Mouse (Mus musculus) frontal cortex, postnatal 10 days (tissue): ENCODE results near the gene Tada3.
"Not testable (repeated sequence)": the region's sequence is repeated elsewhere in the genome, so short reads cannot be mapped to it uniquely, and the experiment has no call there.

ENCODE experiments used
- DNase-seq, 2 experiments: peaks; one replicate each; pipeline ENCODE4 v3.0.0; 2022; ENCODE audit warnings: low spot score in 2 of 2, mixed read lengths in 1 of 2

Gene Tada3

DNA sequence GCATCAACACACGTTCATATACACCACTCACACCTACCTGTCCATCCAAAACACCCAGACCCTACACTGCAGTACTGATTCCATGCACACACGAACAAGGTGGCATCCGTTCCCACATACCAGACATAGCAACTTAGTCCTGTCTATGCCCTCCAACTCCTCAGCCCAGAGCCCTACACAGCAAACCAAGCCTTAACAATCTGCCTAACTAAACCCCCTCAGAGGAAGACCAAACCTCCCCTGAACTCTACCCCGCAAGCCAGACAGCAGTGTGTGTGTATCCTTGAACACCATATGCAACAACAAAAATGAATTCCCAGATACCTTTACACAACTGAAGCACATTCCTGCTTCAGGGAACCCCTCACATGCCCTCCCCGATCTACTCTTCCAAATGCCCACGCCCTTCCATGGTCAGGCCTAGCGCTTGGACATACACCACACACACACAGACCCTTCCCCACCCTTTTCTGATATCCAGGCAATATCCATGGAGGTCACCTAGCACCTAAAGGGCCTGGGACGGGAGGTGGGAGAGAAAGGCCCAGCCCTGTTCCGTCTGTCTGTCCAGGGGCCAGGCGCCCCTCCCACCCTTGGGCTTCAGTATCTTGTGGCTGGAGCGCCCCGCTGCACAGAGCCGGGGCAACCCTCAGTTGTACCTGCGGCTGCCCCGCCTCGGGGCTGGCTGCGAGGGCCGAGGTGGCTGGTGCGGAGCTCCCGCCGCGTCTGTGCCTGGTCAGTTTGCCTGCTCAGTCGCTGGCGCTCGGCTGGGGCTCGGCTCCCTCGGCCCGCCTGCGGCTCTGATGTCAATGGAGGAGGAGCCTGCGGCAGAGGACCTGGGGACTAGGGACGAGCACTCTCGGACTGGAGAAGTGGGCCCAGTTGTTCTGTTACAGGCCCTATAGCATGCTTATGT, 34.2 kb downstream of the Tada3 start, which contains the start of gene Camk1:
Camk1 (minus strand) TSS at position 808 of the 916 bp plus-strand sequence.
- peak in 1 of 2 experiments; percentile 77 for DNase-seq

DNA sequence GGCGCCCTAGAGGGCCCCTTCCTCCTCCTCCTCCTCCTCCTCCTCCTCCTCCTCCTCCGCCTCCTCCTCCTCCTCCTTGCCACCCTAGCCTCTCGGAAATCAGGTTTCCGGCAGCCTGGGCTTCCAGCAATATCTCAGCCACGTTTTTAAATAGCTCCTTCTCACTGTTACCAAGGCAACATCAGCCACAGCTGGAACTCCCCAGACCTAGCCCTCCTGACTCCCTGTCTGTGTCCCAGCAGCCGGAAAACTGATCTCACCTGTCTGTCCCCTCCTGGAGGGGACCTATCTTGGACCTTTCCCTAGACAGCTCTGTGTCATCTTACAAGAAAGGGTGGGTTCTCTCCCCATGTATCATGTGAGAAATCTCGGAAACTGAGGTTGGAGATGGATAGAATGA, 35.4 kb downstream of the Tada3 start:
- DNase-seq = no peak

DNA sequence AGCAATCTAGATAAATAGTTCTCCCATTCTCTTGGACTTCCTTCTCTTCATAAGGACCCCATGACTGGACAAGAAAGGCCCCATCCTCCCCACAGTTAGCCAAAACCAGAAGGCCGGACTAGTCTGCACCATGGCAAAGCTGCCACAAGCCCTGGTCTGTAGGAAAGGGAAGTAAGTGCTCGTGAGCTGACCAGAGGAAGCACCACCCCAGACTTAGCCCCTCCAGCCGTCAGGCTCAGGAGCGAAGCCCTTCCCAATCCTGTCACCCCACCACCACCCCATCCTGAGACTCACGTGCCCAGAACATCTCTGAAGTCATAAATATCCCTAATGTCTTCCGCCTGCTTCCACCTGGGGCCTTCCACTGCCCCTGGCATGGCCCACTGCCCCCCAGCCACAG, 36.1 kb downstream of the Tada3 start:
- no peak for DNase-seq

DNA sequence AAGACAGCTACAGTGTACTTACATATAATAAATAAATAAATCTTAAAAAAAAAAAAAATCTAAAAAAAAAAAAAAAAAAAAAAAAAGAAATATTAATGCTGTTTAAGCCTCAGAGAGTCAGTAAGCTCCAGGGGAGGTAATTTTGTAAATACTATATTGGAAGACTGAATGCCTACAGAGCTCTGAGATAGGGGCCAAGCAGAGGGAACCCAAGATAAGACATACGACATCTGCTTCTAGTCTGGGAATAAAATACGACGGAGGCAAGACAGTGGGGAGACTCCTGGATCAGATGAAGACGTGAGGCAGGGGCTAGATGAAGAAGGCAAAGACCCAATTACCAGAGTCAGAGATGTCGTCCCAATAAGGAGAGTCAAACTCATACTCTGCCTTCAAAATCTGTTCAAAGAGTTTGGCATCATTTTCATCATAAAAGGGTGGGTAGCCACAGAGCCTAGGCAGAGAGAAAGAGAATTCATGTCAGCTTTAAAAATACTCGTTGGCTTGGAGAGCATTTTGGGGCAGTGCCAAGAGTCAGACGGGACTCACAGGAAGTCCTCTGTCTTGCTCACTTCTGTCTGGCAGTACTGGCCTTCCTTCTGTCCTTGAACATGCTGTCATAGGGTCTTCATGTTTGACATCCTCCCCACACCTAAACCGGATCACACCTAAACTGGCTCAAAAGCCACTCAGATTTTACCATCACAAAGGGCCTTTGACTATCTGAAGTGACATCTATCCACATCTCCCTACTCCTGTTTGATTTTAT, 40.6 kb downstream of the Tada3 start:
- no peak for DNase-seq

DNA sequence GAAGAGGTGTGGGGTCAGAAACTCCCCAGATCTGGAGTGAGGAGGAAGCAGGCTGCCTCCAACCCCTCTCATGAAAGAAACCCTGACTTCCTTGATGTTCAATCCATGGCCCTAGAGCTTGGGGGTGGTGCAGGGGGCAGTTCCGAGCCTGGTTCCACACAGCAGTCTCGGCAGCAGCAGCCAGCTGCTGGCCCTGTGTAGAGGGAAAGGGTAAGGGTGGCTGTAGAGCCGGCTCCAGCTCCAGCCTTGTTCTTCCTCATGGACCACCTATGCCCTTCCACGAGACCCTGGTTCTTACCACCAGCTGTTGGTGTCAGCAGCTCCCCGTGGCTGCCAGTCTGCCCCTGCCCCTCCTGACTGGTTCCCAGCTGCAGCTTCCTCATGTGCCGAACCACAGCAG, 43.5 kb downstream of the Tada3 start:
- DNase-seq = no peak

DNA sequence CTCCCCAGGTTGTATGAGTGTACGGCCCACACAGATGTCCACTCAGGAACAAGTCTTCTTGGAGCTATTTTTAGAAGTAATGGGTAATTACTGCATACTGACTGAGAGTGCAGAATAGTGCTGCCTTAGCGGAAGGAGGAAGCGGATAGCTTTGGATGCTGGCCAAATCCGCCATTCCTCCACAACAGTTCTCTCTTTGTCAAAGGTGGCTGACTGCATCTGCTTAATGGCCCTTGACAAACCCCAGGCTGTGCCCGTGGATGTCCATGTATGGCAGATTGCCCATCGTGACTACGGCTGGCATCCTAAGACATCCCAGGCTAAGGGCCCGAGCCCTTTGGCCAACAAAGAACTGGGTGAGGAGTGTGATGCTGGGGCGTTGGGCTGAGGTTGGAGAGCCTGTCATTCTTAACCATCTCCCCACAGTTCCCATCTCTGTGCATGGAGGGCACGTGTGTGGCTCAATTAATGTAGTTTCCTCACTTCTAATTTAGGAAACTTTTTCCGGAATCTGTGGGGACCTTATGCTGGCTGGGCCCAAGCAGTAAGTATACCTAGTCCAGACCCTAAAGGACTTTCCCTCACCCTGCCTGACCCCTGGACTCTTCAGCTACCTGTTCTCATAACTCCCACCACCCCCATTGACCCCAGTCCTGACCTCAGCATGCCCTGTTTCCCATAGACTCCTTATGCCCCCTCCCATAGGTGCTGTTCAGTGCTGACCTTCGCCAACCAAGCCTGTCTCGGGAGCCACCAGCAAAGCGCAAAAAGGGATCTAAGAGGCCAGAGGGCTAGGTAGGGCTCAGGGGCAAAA, 44.3 kb downstream of the Tada3 start:
- peak; percentile 64 to 68 for DNase-seq

DNA sequence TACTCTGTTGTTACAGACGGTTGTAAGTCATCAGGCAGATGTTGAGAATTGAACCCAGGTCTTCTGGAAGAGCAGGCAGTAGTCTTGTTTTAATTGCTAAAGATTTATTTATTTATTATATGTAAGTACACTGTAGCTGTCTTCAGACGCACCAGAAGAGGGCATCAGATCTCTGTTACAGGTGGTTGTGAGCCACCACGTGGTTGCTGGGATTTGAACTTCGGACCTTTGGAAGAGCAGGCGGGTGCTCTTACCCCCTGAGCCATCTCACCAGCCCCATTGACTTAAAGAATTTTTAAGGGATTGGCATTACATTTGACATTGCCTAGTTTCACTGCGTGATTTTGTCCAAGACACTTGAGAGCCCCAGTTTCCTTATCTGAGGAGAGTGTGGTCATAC, 44.9 kb downstream of the Tada3 start:
- DNase-seq = not testable (repeated sequence)

DNA sequence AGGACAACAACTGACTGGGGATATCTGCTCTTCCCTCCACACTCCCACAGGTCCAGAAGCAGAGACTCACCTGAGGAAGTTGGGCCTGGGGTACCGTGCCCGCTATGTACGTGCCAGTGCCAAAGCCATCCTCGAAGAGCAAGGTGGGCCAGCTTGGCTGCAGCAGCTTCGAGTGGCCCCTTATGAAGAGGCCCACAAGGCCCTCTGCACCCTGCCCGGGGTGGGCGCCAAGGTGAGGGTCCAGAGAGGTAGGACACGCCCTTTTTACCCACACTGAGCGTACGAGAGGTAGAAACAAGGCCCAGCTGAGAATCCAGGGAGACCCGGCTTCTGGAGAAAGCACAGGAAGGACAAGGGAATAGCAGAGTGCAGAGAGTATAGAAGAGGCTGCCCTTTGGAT, 46.0 kb downstream of the Tada3 start:
- no peak for DNase-seq

DNA sequence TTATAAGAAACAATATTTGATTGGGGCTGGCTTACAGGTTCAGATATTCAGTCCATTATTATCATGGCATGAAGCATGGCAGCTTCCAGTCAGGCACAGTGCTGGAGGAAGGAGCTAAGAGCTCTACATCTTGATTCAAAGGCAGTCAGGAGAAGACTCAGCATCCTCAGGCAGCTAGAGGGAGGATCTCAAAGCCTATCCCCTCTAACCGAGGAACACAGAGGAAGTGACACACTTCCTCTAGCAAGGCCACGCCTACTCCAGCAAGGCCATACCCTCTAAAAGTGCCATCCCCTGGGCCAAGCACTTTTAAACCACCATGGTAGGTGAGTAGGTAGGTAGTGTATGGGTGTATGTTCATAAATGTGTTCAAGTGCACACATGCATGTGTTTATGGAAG, 47.1 kb downstream of the Tada3 start:
- DNase-seq = no peak

DNA sequence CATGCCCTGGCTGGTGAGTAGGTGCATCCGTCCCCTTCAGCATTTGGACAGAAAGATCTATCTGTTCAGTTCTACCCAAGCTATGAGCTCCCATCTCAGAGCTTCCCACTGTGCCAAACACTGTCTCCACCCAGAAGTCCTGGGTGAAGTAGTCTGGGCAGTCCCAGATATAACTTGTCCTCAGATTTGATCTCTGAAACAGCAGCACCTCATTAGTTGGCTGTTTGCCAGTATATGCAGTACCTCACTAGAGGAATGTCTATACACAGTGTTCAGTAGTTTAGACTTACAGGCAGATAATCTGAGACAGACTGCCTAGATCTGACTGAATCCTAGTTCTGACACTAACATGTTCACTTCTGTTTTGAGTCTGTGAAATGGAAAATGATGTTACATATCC, 48.3 kb downstream of the Tada3 start:
- no peak for DNase-seq

DNA sequence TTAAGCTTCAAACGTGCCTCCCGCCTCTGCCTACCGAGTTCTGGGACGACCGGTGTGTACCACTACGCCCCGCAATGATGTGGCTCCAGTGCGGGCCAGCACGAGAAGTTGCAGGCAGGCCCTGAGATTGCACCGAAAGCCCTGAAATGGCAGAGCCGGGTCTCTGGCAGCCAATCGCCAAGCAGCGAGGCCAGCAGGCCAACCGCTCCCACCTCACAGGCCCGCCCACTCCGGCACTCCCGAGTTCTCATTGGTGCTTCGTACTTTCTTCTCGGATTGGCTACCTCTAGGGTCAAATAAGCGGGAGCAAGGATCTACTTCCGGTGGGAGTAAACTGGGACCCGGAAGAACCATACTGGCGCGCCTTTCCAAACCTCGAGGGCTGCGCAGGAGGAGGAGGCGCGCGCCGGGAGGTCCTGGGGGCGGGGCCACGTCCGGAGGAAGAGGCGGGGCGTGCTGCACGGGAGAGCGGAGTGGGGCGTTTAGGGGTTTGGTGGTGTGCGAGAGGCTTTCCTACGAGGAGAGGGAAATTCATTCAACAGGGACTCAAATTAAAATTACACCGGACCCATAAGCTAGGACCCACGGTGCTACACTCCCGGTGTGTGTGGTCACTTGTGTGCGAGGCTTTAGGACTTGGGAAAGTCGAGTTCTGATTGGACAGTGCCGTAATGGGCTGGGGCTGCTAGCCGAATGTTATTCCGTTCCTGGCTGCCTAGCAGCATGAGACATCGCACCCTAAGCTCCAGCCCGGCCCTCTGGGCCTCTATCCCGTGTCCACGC, 51.0 kb downstream of the Tada3 start, which contains the start of gene Ogg1:
Ogg1 (plus strand) TSS at position 440 of the 783 bp plus-strand sequence.
- peak; percentile 98 for DNase-seq
